Mouse (Mus musculus) myocyte (in vitro differentiated cells): ENCODE measurements around the gene Rpusd2.

Source experiments
- MAX ChIP-seq: IDR thresholded peaks from one replicate; pipeline ENCODE4 v1.6.1; 2011; ENCODE audit warnings: low read depth, mild to moderate bottlenecking, control low read depth
- POLR2A ChIP-seq: IDR thresholded peaks from one replicate; pipeline ENCODE4 v1.6.1; 2011; ENCODE audit warnings: low read depth, mild to moderate bottlenecking, control low read depth, moderate library complexity; ENCODE audit not compliant: insufficient read length
- POLR2AphosphoS2 ChIP-seq: IDR thresholded peaks from one replicate; pipeline ENCODE4 v1.6.1; 2011; ENCODE audit warnings: low read depth, control low read depth; ENCODE audit not compliant: insufficient read length
- REST ChIP-seq: IDR thresholded peaks from one replicate; pipeline ENCODE4 v1.6.1; 2011; ENCODE audit warnings: mild to moderate bottlenecking, control low read depth, moderate library complexity; ENCODE audit not compliant: insufficient read depth, insufficient read length
- SRF ChIP-seq: IDR thresholded peaks from one replicate; pipeline ENCODE4 v1.6.1; 2011; ENCODE audit warnings: low read depth; ENCODE audit not compliant: control insufficient read depth, insufficient read length
- TCF12 ChIP-seq: IDR thresholded peaks from one replicate; pipeline ENCODE4 v1.6.1; 2011; ENCODE audit warnings: mild to moderate bottlenecking, control low read depth; ENCODE audit not compliant: poor library complexity, insufficient read depth, severe bottlenecking
- TCF3 ChIP-seq: IDR thresholded peaks from one replicate; pipeline ENCODE4 v1.6.1; 2011; ENCODE audit warnings: low read depth, control low read depth; ENCODE audit not compliant: insufficient read length
- USF1 ChIP-seq: IDR thresholded peaks from one replicate; pipeline ENCODE4 v1.6.1; 2011; ENCODE audit warnings: low read depth, mild to moderate bottlenecking, control low read depth, moderate library complexity

GRCm38 (mm10) chr2:119023154-119023660 lies 11.4 kb upstream of the Rpusd2 start:
- TF ChIP-seq POLR2AphosphoS2 (no peak), POLR2A (no peak), TCF12 (no peak), REST (no peak), SRF (no peak), MAX (no peak), TCF3 (no peak), USF1 (no peak)
